Mouse (Mus musculus): ENCODE measurements at regions not wholly inside any gene's neighbourhood (a gene's known extent, or its start where the extent isn't known, plus 50 kb on each side); places are given as distances from the start of the nearest gene placed in this dataset.

DNA sequence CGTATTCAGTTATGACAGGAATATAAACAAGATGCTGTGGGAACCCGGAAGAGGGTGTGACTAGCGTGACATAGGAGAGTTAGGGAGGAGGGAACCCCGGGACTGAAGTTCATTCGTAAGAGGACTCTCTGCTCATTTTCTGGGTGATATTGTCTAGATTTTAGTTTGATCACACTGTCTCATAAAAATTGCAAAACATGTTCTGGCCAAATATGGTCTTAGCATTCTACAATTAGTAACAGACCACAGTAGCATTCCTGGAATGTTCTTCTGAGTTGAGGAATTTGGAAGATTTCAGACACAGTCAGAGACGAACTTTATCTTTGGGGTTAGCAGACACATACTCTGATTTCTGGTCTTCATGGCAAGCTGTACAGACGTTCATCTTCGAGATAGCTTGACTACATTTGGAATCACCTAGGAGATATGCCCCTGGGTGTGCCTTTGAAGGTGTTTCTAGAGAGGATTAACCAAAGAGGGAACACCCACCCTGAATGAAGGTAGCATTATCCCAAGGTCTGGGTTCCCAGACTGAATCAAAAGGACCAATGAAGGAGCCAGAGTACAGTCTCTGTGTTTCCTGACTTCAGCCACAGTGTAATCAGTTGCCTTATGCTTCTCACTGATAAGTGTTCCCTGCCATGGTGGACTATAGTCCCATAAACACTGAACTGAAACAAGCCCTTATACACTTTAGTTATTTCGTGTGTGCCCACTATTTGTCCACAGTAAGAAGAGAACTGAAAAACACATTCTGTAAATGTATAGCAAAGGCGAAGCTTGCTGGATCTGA is 102.7 kb upstream of the Pgrmc2 start:
- Histone ChIP-seq H3K4me3 (no peak overlapping the region), H3K27ac (no peak overlapping the region), H3K9me3 (replicated peaks) (no peaks in the 10 kb centered on the region), H3K4me2 (replicated peaks) (no peak overlapping the region), H3K9ac (no peak overlapping the region), H3K36me3 (no peaks in the 10 kb centered on the region), H3K4me1 (peaks cover 8% of the 10 kb centered on the region; the same call in 1 of the 2 replicates), H3K27me3 (no peaks in the 10 kb centered on the region)
- whole genome bisulfite sequencing, result 90% methylated on average over 10 of the region's 10 CpGs
- no peak for ATAC-seq (ENCODE audit: low FRiP score)

DNA sequence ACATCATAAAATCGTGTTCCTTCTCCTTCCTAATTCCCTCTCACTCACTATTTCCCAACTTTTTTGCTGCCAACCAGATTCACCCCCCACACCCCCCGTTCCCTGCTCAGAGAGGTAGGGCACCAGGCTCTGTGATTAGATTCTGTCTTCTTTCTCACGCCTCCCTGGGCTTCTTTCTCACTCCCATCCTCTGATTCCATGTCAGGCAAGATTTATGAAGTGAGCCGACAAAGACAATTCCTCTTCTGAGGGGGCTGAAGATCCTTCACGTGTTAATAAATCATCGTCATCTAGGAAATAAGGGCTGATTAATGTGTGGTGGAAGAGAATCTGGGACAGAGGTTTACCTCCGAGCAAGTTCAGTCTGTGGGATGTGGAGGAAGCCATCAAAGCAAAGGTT is 101.5 kb upstream of the Pgrmc2 start:
- Histone ChIP-seq H3K4me3 (no peak overlapping the region), H3K27me3 (no peaks in the 10 kb centered on the region), H3K4me2 (replicated peaks) (no peak overlapping the region), H3K4me1 (peaks cover 8% of the 10 kb centered on the region; the same call in 1 of the 2 replicates), H3K9me3 (replicated peaks) (no peaks in the 10 kb centered on the region), H3K36me3 (no peaks in the 10 kb centered on the region), H3K9ac (no peak overlapping the region), H3K27ac (no peak overlapping the region)
- WGBS, result 64% methylated on average over 7 of the region's 7 CpGs
- ATAC-seq (ENCODE audit: low FRiP score), result no peak

DNA sequence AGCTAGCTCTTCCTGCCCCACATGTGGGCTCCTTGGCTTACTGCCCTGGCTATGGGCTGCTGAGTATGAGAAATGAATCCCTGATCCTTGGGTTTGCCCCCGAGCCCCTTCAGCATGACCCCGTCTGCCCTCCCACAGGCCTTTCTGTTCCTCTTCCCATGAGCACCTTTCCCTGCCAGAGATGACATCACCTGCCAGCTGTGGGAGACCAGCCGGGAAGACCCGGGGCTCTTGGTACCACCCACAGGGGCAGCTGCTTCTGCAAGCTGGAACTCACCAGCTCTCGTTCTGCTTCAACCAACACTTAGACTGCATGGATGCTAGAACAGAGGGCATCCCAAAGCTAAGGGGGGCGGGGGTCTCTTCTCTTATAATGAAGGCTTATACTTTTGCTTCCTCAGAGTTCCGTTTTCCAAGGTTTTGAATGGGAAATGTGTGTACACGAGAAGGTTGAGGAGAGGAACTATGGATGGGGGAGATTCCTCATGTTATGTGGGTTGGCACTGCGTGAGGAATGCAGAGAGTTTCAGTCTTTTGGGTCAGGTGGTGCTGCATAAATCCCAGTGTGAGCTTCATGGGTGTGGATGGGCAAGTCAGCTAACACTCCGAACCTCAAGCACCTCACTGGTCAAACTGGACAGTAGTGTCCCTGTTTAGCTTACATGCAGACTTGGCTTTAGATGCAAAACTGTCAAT is 100.2 kb upstream of the Pgrmc2 start:
- Histone ChIP-seq H3K9ac (no peak overlapping the region), H3K27ac (no peak overlapping the region), H3K4me3 (no peak overlapping the region), H3K9me3 (replicated peaks) (no peaks in the 10 kb centered on the region), H3K4me1 (peaks cover 8% of the 10 kb centered on the region; the same call in 1 of the 2 replicates), H3K27me3 (no peaks in the 10 kb centered on the region; the same call in 1 of the 2 replicates), H3K36me3 (no peaks in the 10 kb centered on the region), H3K4me2 (replicated peaks) (no peak overlapping the region)
- ATAC-seq (ENCODE audit: low FRiP score), result peak; percentile 57
- 69% methylated on average over 10 of the region's 10 CpGs for WGBS

DNA sequence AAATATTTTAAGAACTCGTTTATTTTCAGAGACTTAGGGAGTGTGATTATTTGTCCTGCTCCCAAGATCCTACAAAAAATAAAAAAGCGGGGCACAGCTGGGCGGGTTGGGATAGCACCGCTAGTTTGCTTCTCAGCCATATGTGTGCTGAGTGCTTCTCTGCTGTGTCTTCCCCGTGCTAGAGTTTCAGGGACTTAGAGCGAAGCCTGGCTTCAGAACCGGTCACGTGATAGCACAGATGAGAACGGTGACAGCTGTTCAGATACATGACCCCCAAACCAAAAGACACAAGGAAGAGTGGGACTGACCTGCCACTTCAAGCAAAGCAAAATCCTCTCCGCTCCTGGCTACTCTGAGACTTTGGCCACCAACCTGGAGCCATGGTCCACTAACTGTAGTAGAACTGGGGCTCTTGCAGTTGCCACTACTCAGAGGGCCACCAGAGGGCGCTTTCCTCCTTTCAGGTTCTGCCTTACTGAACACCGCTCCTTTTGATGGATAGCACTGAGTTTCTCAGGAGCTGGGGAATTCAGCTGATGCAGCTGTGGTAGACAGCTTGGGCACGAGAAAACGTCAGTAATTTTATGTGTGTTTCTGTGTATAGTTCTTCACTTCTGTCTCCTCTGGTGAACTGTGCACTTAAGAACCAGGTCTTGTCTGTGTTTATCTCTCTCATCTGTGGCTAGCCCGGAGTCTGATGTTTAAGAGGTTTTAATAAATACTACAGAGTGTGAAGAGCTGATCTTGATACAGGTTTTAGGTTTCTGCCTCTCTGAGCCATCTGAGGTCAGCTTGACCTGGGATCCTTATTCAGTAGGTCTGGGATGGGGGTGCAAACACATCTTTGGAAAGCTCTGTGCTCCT is 99.4 kb upstream of the Pgrmc2 start:
- H3K27me3 ChIP-seq, result no peaks in the 10 kb centered on the region; the same call in 1 of the 2 replicates
- WGBS, result 58% methylated on average over 15 of the region's 15 CpGs

DNA sequence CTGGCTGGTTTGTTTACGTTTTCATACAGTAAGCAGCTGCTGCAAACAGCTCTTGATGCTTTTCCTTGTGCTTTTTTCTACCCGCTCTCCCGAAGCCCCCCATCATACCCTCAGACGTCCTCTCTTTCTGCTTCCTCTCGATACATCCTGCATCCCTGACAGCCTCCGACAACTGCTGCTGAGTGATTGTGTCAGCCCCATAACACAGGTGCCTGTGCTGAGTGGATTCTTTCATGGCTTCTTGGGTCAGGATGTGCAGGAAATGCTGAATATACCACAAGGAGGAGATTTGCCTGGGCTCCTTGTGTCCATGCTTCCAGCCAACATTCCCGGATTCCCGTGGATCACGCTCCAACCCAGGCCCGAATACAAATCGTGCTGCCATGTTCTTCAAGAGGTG is 98.6 kb upstream of the Pgrmc2 start:
- Histone ChIP-seq H3K4me3 (no peak overlapping the region), H3K36me3 (no peaks in the 10 kb centered on the region), H3K9me3 (replicated peaks) (no peaks in the 10 kb centered on the region), H3K27ac (no peak overlapping the region), H3K9ac (no peak overlapping the region), H3K4me2 (replicated peaks) (no peak overlapping the region), H3K4me1 (peaks cover 8% of the 10 kb centered on the region; the same call in 1 of the 2 replicates), H3K27me3 (no peaks in the 10 kb centered on the region; the same call in 1 of the 2 replicates)
- 86% methylated on average over 11 of the region's 11 CpGs for WGBS
- no peak for ATAC-seq (ENCODE audit: low FRiP score)

More for the DNA sequence above, 99.4 kb upstream of the Pgrmc2 start:
- H3K9ac ChIP-seq, result no peak overlapping the region
- peaks cover 8% of the 10 kb centered on the region; the same call in 1 of the 2 replicates for H3K4me1 ChIP-seq
- ATAC-seq (ENCODE audit: low FRiP score), result peak; percentile 90
- 0 out of 2 replicates have a peak overlapping the region, but pooled peaks have one; percentile 15 for H3K4me2 ChIP-seq (replicated peaks)
- H3K36me3 ChIP-seq, result no peaks in the 10 kb centered on the region
- no peak overlapping the region for H3K27ac ChIP-seq
- H3K4me3 ChIP-seq, result no peak overlapping the region
- no peaks in the 10 kb centered on the region for H3K9me3 ChIP-seq (replicated peaks)

DNA sequence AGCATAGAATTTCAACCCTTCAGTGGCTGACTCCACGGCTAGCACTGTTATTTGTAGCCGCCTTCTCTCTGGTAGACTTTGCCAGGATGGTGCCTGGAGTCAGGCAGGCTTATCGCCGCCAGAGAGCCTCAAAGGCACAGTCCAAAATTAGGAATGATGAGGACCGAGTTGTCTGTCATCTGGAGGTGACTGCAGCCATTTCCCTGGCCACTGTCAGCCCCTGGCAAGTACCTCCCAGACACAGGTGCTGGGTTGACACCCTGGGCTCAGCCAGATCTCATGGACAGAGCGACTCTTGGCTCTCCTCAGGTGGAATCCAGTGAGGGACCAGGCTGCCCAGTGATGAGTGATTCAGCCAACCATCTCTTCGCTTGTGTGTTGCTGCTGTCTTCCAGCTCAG is 98.1 kb upstream of the Pgrmc2 start:
- Histone ChIP-seq H3K4me1 (peaks cover 8% of the 10 kb centered on the region; the same call in 1 of the 2 replicates), H3K27me3 (no peaks in the 10 kb centered on the region; the same call in 1 of the 2 replicates), H3K9ac (no peak overlapping the region), H3K9me3 (replicated peaks) (no peaks in the 10 kb centered on the region), H3K4me3 (no peak overlapping the region), H3K4me2 (replicated peaks) (no peak overlapping the region), H3K27ac (no peak overlapping the region), H3K36me3 (no peaks in the 10 kb centered on the region)
- no peak for ATAC-seq (ENCODE audit: low FRiP score)
- 84% methylated on average over 7 of the region's 7 CpGs for WGBS

DNA sequence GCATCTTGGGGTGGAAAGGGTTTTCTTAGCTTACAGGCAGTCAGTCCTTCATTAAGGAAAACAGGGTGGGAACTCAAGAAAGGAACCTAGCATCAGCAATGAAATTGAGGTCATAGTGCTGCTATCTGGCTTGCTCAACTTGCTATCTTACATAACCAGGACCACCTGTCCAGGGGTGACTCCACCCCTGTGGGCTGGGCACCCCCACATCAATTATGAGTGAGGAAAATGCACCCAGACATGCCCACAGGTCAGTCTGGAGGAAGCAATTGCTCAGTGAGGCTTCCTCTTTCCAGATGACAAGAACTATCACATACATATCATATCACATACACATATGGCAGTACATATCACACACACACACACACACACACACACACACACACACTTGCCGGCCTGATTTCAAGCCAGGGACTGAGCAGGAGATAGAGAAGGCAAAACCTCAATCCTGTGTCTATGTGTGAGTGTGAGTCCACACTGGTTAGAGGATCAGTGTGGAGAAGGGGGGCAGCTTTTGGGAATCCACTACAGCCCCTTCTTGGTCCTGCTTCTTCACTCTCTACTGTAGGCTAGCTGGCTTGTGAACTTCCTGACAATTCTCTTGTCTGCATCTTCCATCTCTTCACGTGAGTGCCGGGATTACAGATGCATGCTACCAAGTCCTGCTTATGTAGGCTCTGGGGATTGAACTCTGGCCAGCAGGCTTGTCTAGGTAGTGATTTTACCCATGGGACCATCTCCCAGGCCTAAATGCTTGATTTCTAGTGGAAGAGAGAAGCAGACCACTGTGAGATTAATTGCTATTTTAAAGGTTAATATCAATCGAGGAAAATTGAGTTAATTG is 96.4 kb upstream of the Pgrmc2 start:
- 78% methylated on average over 4 of the region's 4 CpGs for WGBS
- H3K27ac ChIP-seq, result no peak overlapping the region
- H3K4me3 ChIP-seq, result no peak overlapping the region
- ATAC-seq (ENCODE audit: low FRiP score), result no peak
- no peaks in the 10 kb centered on the region for H3K36me3 ChIP-seq
- H3K9me3 ChIP-seq (replicated peaks), result no peaks in the 10 kb centered on the region
- peaks cover 8% of the 10 kb centered on the region; the same call in 1 of the 2 replicates for H3K4me1 ChIP-seq
- no peak overlapping the region for H3K9ac ChIP-seq
- no peaks in the 10 kb centered on the region; the same call in 1 of the 2 replicates for H3K27me3 ChIP-seq
- no peak overlapping the region for H3K4me2 ChIP-seq (replicated peaks)

DNA sequence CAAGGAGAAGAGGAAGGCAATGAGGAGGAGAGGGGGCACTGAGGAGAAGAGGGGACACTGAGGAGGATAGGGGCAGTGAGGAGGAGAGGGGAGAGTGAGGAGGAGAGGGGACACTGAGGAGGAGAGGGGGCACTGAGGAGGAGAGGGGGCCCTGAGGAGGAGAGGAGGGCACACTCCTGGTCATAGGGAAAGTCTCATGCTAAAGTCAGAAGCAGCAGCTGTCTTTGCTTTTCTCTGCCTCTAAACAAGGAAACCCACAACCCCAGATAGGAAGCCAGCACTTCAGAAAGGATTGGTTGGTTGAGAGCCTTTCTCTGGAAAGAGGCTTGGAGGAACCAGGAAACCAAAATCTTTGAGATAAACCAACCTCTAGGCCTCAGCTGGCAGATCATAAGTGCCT is 94.3 kb upstream of the Pgrmc2 start:
- Histone ChIP-seq H3K4me2 (replicated peaks) (no peak overlapping the region), H3K9ac (no peak overlapping the region), H3K4me3 (no peak overlapping the region), H3K36me3 (no peaks in the 10 kb centered on the region), H3K4me1 (no peaks in the 10 kb centered on the region), H3K27ac (no peak overlapping the region), H3K27me3 (no peaks in the 10 kb centered on the region; the same call in 1 of the 2 replicates), H3K9me3 (replicated peaks) (no peaks in the 10 kb centered on the region)
- no peak for ATAC-seq (ENCODE audit: low FRiP score)

DNA sequence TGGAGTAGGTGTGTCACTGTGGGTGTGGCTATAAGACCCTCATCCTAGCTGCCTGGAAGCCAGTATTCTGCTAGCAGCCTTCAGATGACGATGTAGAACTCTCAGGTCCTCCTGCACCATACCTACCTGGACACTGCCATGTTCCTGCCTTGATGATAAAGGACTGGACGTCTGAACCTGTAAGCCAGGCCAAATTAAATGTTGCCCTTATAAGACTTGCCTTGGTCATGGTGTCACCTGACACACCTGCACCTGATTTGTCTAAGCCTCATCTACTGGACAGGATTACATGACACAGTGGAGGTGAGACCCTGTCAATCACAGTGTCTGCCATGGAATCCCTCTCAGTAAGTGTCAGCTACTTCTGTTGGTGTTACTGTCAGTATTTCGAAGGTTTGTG is 92.5 kb upstream of the Pgrmc2 start:
- Histone ChIP-seq H3K4me3 (no peak overlapping the region), H3K4me1 (no peaks in the 10 kb centered on the region), H3K27me3 (no peaks in the 10 kb centered on the region; the same call in 1 of the 2 replicates), H3K27ac (no peak overlapping the region), H3K36me3 (no peaks in the 10 kb centered on the region), H3K9ac (no peak overlapping the region), H3K4me2 (replicated peaks) (no peak overlapping the region), H3K9me3 (replicated peaks) (no peaks in the 10 kb centered on the region)
- WGBS, result 90% methylated on average over 3 of the region's 3 CpGs
- ATAC-seq (ENCODE audit: low FRiP score), result no peak

DNA sequence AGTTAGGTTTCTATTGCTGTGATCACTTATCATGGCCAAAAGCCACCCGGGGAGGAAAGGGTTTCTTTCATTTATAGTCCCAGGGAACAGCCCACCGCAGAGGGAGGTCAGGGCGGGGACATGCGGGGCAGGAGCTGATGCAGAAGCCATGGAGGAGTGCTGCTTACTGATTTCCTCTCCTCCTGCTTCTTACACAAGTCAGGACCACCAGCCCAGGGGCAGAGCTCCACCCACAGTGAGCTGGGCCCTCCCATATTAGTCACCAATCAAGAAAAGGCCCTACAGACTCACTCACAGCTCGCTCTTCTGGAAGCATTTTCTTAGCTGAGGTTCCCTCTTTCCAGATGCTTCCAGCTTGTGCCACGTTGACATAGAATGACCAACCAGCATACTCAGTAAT is 90.7 kb upstream of the Pgrmc2 start:
- Histone ChIP-seq H3K36me3 (no peaks in the 10 kb centered on the region), H3K4me2 (replicated peaks) (no peak overlapping the region), H3K9ac (no peak overlapping the region), H3K9me3 (replicated peaks) (no peaks in the 10 kb centered on the region), H3K27ac (no peak overlapping the region), H3K4me1 (no peaks in the 10 kb centered on the region), H3K4me3 (no peak overlapping the region), H3K27me3 (no peaks in the 10 kb centered on the region)
- WGBS, result 49% methylated on average over 6 of the region's 6 CpGs
- ATAC-seq (ENCODE audit: low FRiP score), result no peak

All from hindbrain, embryonic 12.5 days (tissue).